Mouse (Mus musculus): Measurements from ENCODE around the gene Dhx40. TPM values are rescaled to one million over a fixed set of nuclear protein-coding genes. Genes with fewer than 3 reads are reported as not detected.
"Not testable (repeated sequence)": the region's sequence is repeated elsewhere in the genome, so short reads cannot be mapped to it uniquely, and the experiment has no call there.

Gene Dhx40
- polyA plus RNA-seq, 1 experiment from 2014 or later: 13.7 TPM

GRCm38 (mm10) chr11:86745634-86746404 lies 61.7 kb downstream of the Dhx40 start:
- H3K36me3 ChIP-seq: no peaks in the 10 kb centered on the region
- no peak overlapping the region for H3K4me2 ChIP-seq
- H3K9me3 ChIP-seq (replicated peaks): no peaks in the 10 kb centered on the region
- H3K4me3 ChIP-seq: no peak overlapping the region
- H3K4me1 ChIP-seq (replicated peaks): peaks cover 55% of the 10 kb centered on the region
- H3K27ac ChIP-seq: peak overlapping the region; percentile 39
- no peak overlapping the region for H3K9ac ChIP-seq
- ATAC-seq (replicated peaks; ENCODE audit: insufficient number of reproducible peaks, insufficient read depth, low FRiP score, low read depth): no peak
- no peaks in the 10 kb centered on the region for H3K27me3 ChIP-seq
- WGBS: 59% methylated on average over 3 of the region's 3 CpGs

GRCm38 (mm10) chr11:86742605-86743004 lies 64.9 kb downstream of the Dhx40 start:
- H3K4me2 ChIP-seq: peak overlapping the region; percentile 22; the same call in 1 of the 2 replicates
- no peaks in the 10 kb centered on the region for H3K27me3 ChIP-seq
- no peak overlapping the region for H3K9ac ChIP-seq
- H3K36me3 ChIP-seq: no peaks in the 10 kb centered on the region
- H3K4me1 ChIP-seq (replicated peaks): peaks cover 43% of the 10 kb centered on the region
- peak overlapping the region; percentile 52 for H3K27ac ChIP-seq
- WGBS: 16% methylated on average over 2 of the region's 2 CpGs
- no peak; the same call in 1 of the 2 replicates for ATAC-seq (replicated peaks; ENCODE audit: insufficient number of reproducible peaks, insufficient read depth, low FRiP score, low read depth)
- no peak overlapping the region for H3K4me3 ChIP-seq
- no peaks in the 10 kb centered on the region for H3K9me3 ChIP-seq (replicated peaks)

- Histone ChIP-seq H3K4me2 (no peak overlapping the region), H3K4me3 (no peak overlapping the region), H3K27me3 (no peaks in the 10 kb centered on the region), H3K4me1 (replicated peaks) (peaks cover 39% of the 10 kb centered on the region), H3K27ac (no peak overlapping the region), H3K9ac (no peak overlapping the region), H3K9me3 (replicated peaks) (no peaks in the 10 kb centered on the region), H3K36me3 (no peaks in the 10 kb centered on the region)
- 97% methylated on average over 5 of the region's 5 CpGs for WGBS
- no peak for ATAC-seq (replicated peaks; ENCODE audit: insufficient number of reproducible peaks, insufficient read depth, low FRiP score, low read depth)
These were observed 66.0 kb downstream of the Dhx40 start for GRCm38 (mm10) chr11:86741505-86741904.

- peaks cover 32% of the 10 kb centered on the region for H3K4me1 ChIP-seq (replicated peaks)
- H3K27me3 ChIP-seq: no peaks in the 10 kb centered on the region
- no peak overlapping the region for H3K4me2 ChIP-seq
- no peak overlapping the region for H3K4me3 ChIP-seq
- 64% methylated on average over 2 of the region's 2 CpGs for WGBS
- no peak overlapping the region for H3K9ac ChIP-seq
- no peak for ATAC-seq (replicated peaks; ENCODE audit: insufficient number of reproducible peaks, insufficient read depth, low FRiP score, low read depth)
- H3K27ac ChIP-seq: no peak overlapping the region
- no peaks in the 10 kb centered on the region for H3K9me3 ChIP-seq (replicated peaks)
- H3K36me3 ChIP-seq: no peaks in the 10 kb centered on the region; the same call in 1 of the 2 replicates
These were observed 68.1 kb downstream of the Dhx40 start for GRCm38 (mm10) chr11:86739470-86739869.

GRCm38 (mm10) chr11:86738956-86739355 lies 68.6 kb downstream of the Dhx40 start:
- 85% methylated on average over 1 of the region's 1 CpGs for WGBS
- Histone ChIP-seq H3K27ac (no peak overlapping the region), H3K4me1 (replicated peaks) (peaks cover 30% of the 10 kb centered on the region), H3K9ac (no peak overlapping the region), H3K4me2 (no peak overlapping the region), H3K9me3 (replicated peaks) (no peaks in the 10 kb centered on the region), H3K4me3 (no peak overlapping the region), H3K27me3 (no peaks in the 10 kb centered on the region), H3K36me3 (no peaks in the 10 kb centered on the region; the same call in 1 of the 2 replicates)
- ATAC-seq (replicated peaks; ENCODE audit: insufficient number of reproducible peaks, insufficient read depth, low FRiP score, low read depth): no peak

- not testable (repeated sequence) for H3K27ac ChIP-seq; H3K4me3 ChIP-seq; H3K9me3 ChIP-seq (replicated peaks); ATAC-seq (replicated peaks; ENCODE audit: insufficient number of reproducible peaks, insufficient read depth, low FRiP score, low read depth); H3K4me2 ChIP-seq; H3K27me3 ChIP-seq; H3K9ac ChIP-seq; H3K36me3 ChIP-seq
- WGBS: 88% methylated on average over 1 of the region's 1 CpGs
- peaks cover 25% of the 10 kb centered on the region for H3K4me1 ChIP-seq (replicated peaks)
These were observed 69.2 kb downstream of the Dhx40 start for GRCm38 (mm10) chr11:86738308-86738707.

GRCm38 (mm10) chr11:86737301-86738000 lies 70.1 kb downstream of the Dhx40 start:
- H3K27ac ChIP-seq: 0 out of 2 replicates have a peak overlapping the region, but pooled peaks have one; percentile 31
- no peaks in the 10 kb centered on the region for H3K27me3 ChIP-seq
- H3K4me3 ChIP-seq: no peak overlapping the region
- H3K9ac ChIP-seq: no peak overlapping the region
- H3K4me1 ChIP-seq (replicated peaks): peaks cover 19% of the 10 kb centered on the region; the same call in 1 of the 2 replicates
- no peak overlapping the region for H3K4me2 ChIP-seq
- H3K9me3 ChIP-seq (replicated peaks): no peaks in the 10 kb centered on the region
- H3K36me3 ChIP-seq: peaks cover 7% of the 10 kb centered on the region; the same call in 1 of the 2 replicates
- 78% methylated on average over 8 of the region's 8 CpGs for WGBS
- no peak for ATAC-seq (replicated peaks; ENCODE audit: insufficient number of reproducible peaks, insufficient read depth, low FRiP score, low read depth)

GRCm38 (mm10) chr11:86734993-86735392 lies 72.6 kb downstream of the Dhx40 start:
- no peak for ATAC-seq (replicated peaks; ENCODE audit: insufficient number of reproducible peaks, insufficient read depth, low FRiP score, low read depth)
- 72% methylated on average over 4 of the region's 4 CpGs for WGBS
- Histone ChIP-seq H3K4me1 (replicated peaks) (peaks cover 22% of the 10 kb centered on the region; the same call in 1 of the 2 replicates), H3K27me3 (no peaks in the 10 kb centered on the region), H3K9ac (no peak overlapping the region), H3K4me2 (no peak overlapping the region), H3K4me3 (no peak overlapping the region), H3K27ac (peak overlapping the region; percentile 61), H3K9me3 (replicated peaks) (no peaks in the 10 kb centered on the region), H3K36me3 (peaks cover 11% of the 10 kb centered on the region; the same call in 1 of the 2 replicates)

- Histone ChIP-seq H3K27ac (peak overlapping the region; percentile 61), H3K4me3 (no peak overlapping the region), H3K36me3 (peaks cover 11% of the 10 kb centered on the region; the same call in 1 of the 2 replicates), H3K4me1 (replicated peaks) (peaks cover 22% of the 10 kb centered on the region; the same call in 1 of the 2 replicates), H3K27me3 (no peaks in the 10 kb centered on the region), H3K9me3 (replicated peaks) (no peaks in the 10 kb centered on the region), H3K4me2 (no peak overlapping the region), H3K9ac (peak overlapping the region; percentile 28; the same call in 1 of the 2 replicates)
- ATAC-seq (replicated peaks; ENCODE audit: insufficient number of reproducible peaks, insufficient read depth, low FRiP score, low read depth): no peak
- 66% methylated on average over 10 of the region's 10 CpGs for WGBS
These were observed 73.2 kb downstream of the Dhx40 start for GRCm38 (mm10) chr11:86734241-86734939.

GRCm38 (mm10) chr11:86731443-86731842 lies 76.1 kb downstream of the Dhx40 start:
- H3K27ac ChIP-seq: peak overlapping the region; percentile 88
- H3K9ac ChIP-seq: no peak overlapping the region
- peaks cover 32% of the 10 kb centered on the region for H3K36me3 ChIP-seq
- ATAC-seq (replicated peaks; ENCODE audit: insufficient number of reproducible peaks, insufficient read depth, low FRiP score, low read depth): peak; percentile 94
- no peak overlapping the region for H3K4me3 ChIP-seq
- WGBS: 36% methylated on average over 2 of the region's 2 CpGs
- peak overlapping the region; percentile 6; the same call in 1 of the 2 replicates for H3K4me2 ChIP-seq
- no peaks in the 10 kb centered on the region for H3K9me3 ChIP-seq (replicated peaks)
- no peaks in the 10 kb centered on the region for H3K27me3 ChIP-seq
- H3K4me1 ChIP-seq (replicated peaks): peaks cover 20% of the 10 kb centered on the region; the same call in 1 of the 2 replicates

- Histone ChIP-seq H3K27ac (no peak overlapping the region), H3K4me2 (no peak overlapping the region), H3K27me3 (no peaks in the 10 kb centered on the region), H3K36me3 (peaks cover 61% of the 10 kb centered on the region), H3K9me3 (replicated peaks) (no peaks in the 10 kb centered on the region), H3K4me1 (replicated peaks) (peaks cover under 1% of the 10 kb centered on the region; the same call in 1 of the 2 replicates), H3K4me3 (no peak overlapping the region), H3K9ac (no peak overlapping the region)
- no peak for ATAC-seq (replicated peaks; ENCODE audit: insufficient number of reproducible peaks, insufficient read depth, low FRiP score, low read depth)
These were observed 81.9 kb downstream of the Dhx40 start for GRCm38 (mm10) chr11:86725607-86726006.
